Mouse (Mus musculus) c-Kit-negative CD71-positive TER-119-positive erythroid progenitor cells, embryonic 14.5 days (primary cell): Measurements from ENCODE around the gene Olfr589.
"Not testable (repeated sequence)": the region's sequence is repeated elsewhere in the genome, so short reads cannot be mapped to it uniquely, and the experiment has no call there.

Source experiments
- DNase-seq: peaks from one replicate; pipeline ENCODE4 v3.0.0-alpha.2; 2013; ENCODE audit warnings: low read depth, low spot score

Gene Olfr589

GRCm38 (mm10) chr7:103156256-103156655 is at the start of gene Olfr589:
TSS of gene Olfr589 (minus strand) at chr7:103156356.
- DNase-seq, result no peak

- DNase-seq, result not testable (repeated sequence)
Measured at GRCm38 (mm10) chr7:103184503-103184902, 28.3 kb upstream of the Olfr589 start, which contains the start of gene Olfr592. TSS of gene Olfr592 (plus strand) at chr7:103184803.

- no peak for DNase-seq
Measured at GRCm38 (mm10) chr7:103178240-103178639, 22.1 kb upstream of the Olfr589 start, which contains the start of gene Olfr591. TSS of gene Olfr591 (minus strand) at chr7:103178340.

GRCm38 (mm10) chr7:103169697-103170096 is 13.5 kb upstream of the Olfr589 start:
- no peak for DNase-seq

GRCm38 (mm10) chr7:103140579-103140978 is 15.6 kb downstream of the Olfr589 start, which contains the start of gene Olfr588-ps1:
TSS of gene Olfr588-ps1 (plus strand) at chr7:103140879.
- DNase-seq, result no peak

GRCm38 (mm10) chr7:103125538-103125937 is 30.6 kb downstream of the Olfr589 start, which contains the start of gene Olfr586:
TSS of gene Olfr586 (minus strand) at chr7:103125638.
- DNase-seq, result no peak

- no peak for DNase-seq
Measured at GRCm38 (mm10) chr7:103119406-103119805, 36.8 kb downstream of the Olfr589 start.
